Mouse (Mus musculus) liver, embryonic 14.5 days (tissue): ENCODE results near the gene Itga11. TPM values are rescaled to one million over a fixed set of nuclear protein-coding genes. Genes with fewer than 3 reads are reported as not detected.

ENCODE experiments used
- ATAC-seq: fragments of 200-750 bp; cut with Nextera tagmentation; 2 replicates; pipeline ENCODE4 v1.8.0; 2017; ENCODE audit warnings: moderate number of reproducible peaks, mild to moderate bottlenecking, moderate library complexity; ENCODE audit not compliant: insufficient read depth
- DNase-seq, 3 experiments: peaks; one replicate each; pipeline ENCODE4 v3.0.0-alpha.2; 2012 to 2013; ENCODE audit warnings: low read depth in 3 of 3, low spot score in 3 of 3
- H3K27ac ChIP-seq: fragments of 300-500 bp; sonication (generic); 2 replicates; pipeline ENCODE4 v1.5.1; 2014; ENCODE audit warnings: moderate library complexity, mild to moderate bottlenecking, control low read depth, inconsistent platforms
- H3K27me3 ChIP-seq: fragments of 300-500 bp; sonication (generic); 2 replicates; pipeline ENCODE4 v1.6.1; 2014; ENCODE audit warnings: mild to moderate bottlenecking, low read length, moderate library complexity; ENCODE audit not compliant: control insufficient read depth, insufficient read depth
- H3K36me3 ChIP-seq: fragments of 300-500 bp; sonication (generic); replicated peaks from 2 replicates; pipeline ENCODE4 v1.6.1; 2014; ENCODE audit warnings: low read depth; ENCODE audit not compliant: control insufficient read depth, insufficient read depth
- H3K4me1 ChIP-seq, 2 experiments: fragments of 200-500 bp in 1 of 2; fragments of 300-500 bp in 1 of 2; sonication (generic) in 1 of 2; replicated peaks; 2 replicates each; pipeline ENCODE4 v1.6.1; 2012 to 2014; ENCODE audit warnings: antibody characterized with exemption in 1 of 2, inconsistent platforms in 1 of 2, low read length in 1 of 2; ENCODE audit not compliant: control insufficient read depth in 2 of 2, insufficient read depth in 2 of 2
- H3K4me2 ChIP-seq: fragments of 300-500 bp; sonication (generic); 2 replicates; pipeline ENCODE4 v1.6.1; 2014; ENCODE audit warnings: low read depth, mild to moderate bottlenecking, control low read depth, moderate library complexity
- H3K4me3 ChIP-seq, 2 experiments: fragments of 200-500 bp in 1 of 2; fragments of 300-500 bp in 1 of 2; sonication (generic) in 1 of 2; 2 replicates each; pipeline ENCODE4 v1.5.1; 2012 to 2014; ENCODE audit warnings: low read depth in 2 of 2, low read length in 2 of 2, mild to moderate bottlenecking in 2 of 2, control low read depth in 1 of 2, inconsistent platforms in 1 of 2, moderate library complexity in 1 of 2; ENCODE audit not compliant: insufficient read depth in 1 of 2
- H3K9ac ChIP-seq: fragments of 300-500 bp; sonication (generic); replicated peaks from 2 replicates; pipeline ENCODE4 v1.6.1; 2014; ENCODE audit warnings: mild to moderate bottlenecking, control low read depth, moderate library complexity
- H3K9me3 ChIP-seq: fragments of 300-500 bp; sonication (generic); 2 replicates; pipeline ENCODE4 v1.6.1; 2016; ENCODE audit warnings: low read length, mixed read lengths; ENCODE audit not compliant: control insufficient read depth
- CTCF ChIP-seq: IDR thresholded peaks from 2 replicates; pipeline ENCODE4 v1.5.1; 2016; ENCODE audit warnings: antibody characterized with exemption, low read depth, control low read depth
- EP300 ChIP-seq: IDR thresholded peaks from 2 replicates; pipeline ENCODE4 v1.6.1; 2016; ENCODE audit warnings: antibody characterized with exemption, low read depth
- WGBS: fragments of 180-500 bp; shearing (Covaris S2); extraction: QIAGEN DNeasy Blood & Tissue Kit; methylation state at CpG from one replicate; pipeline ENCODE4 v1.1.7; 2014; ENCODE audit not compliant: insufficient replicate concordance; 5-methylcytosine and 5-hydroxymethylcytosine counted together
- polyA plus RNA-seq, 2 experiments: library from polyadenylated mRNA; depleted of rRNA in 1 of 2; stranded (reverse) in 1 of 2; unstranded in 1 of 2; fragments of >200 nt; fragmentation: Nextera tagmentation in 1 of 2; extraction: Ambion mirVana in 1 of 2; gene quantifications; 2 replicates each; pipeline versions ENCODE4 v1.2.1 to v1.2.3; 2012 to 2014

The Itga11 gene
- polyA plus RNA-seq, 2 experiments: 0.07 to 0.08 TPM

GRCm38 (mm10) chr9:62712374-62712773 lies 34.7 kb downstream of the Itga11 start:
- no peaks in the 10 kb centered on the region for H3K36me3 ChIP-seq
- no peak overlapping the region for H3K4me3 ChIP-seq
- no peak overlapping the region for H3K27ac ChIP-seq
- peaks cover 0 to 4% of the 10 kb centered on the region in 2 experiments; a peak in 1 of 4 replicates for H3K4me1 ChIP-seq
- TF ChIP-seq EP300: no peak
- no peak for TF ChIP-seq CTCF
- H3K4me2 ChIP-seq: no peak overlapping the region
- WGBS: 63% methylated on average over 6 of the region's 6 CpGs
- no peak for ATAC-seq
- no peaks in the 10 kb centered on the region for H3K9me3 ChIP-seq
- no peak for DNase-seq
- H3K9ac ChIP-seq: no peak overlapping the region
- no peaks in the 10 kb centered on the region for H3K27me3 ChIP-seq

DNA sequence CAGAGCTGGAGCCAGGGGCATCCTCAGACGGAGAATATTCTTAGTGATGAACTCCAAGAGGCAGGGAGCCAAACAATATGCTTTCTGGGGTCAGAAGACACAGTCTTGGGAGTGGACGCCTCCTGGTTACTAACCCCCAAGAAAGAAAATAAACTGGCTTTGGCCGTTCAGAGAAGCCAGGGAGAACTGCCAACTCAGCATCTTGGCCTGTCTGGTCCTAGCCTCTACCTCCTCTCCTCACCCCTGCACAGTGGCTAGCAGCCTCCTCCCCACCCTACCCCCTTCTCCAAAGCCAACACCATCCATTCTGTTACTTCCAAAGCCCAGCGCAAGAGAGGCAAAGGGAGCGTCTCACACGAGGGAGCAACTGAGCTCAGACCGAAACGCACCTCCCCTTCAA lies 35.4 kb downstream of the Itga11 start:
- Histone ChIP-seq H3K27me3 (no peaks in the 10 kb centered on the region), H3K4me2 (no peak overlapping the region), H3K4me1 (peaks cover 0 to 2% of the 10 kb centered on the region in 2 experiments; a peak in 1 of 4 replicates), H3K27ac (no peak overlapping the region), H3K9me3 (no peaks in the 10 kb centered on the region), H3K4me3 (no peak overlapping the region), H3K9ac (no peak overlapping the region), H3K36me3 (no peaks in the 10 kb centered on the region)
- TF ChIP-seq EP300 (no peak), CTCF (no peak)
- ATAC-seq (no peak), DNase-seq (no peak)
- 68% methylated on average over 8 of the region's 8 CpGs for WGBS

DNA sequence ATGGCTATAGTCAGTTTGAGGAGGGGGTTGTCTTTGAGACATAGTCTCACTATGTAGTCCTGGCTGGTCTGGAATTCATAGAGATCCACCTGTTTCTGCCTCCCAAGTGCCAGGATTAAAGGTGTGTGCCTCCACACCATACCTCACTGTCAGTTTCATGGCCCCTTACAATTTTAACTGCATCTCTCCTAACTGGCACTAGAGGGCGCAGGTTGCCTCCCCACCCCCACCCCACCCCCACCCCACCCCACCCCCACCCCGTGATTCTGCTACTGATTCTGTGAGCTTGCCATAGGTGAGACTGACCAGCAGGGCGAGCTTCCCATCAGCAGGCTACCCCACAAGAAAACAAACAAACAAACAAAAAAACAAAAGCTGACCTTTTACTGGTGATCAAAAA lies 36.7 kb downstream of the Itga11 start:
- 25% methylated on average over 3 of the region's 3 CpGs for WGBS
- DNase-seq (no peak), ATAC-seq (no peak)
- H3K27me3 ChIP-seq: no peaks in the 10 kb centered on the region
- no peak overlapping the region for H3K9ac ChIP-seq
- TF ChIP-seq CTCF: 0 out of 2 replicates have a peak, but pooled peaks have one; percentile 7
- TF ChIP-seq EP300: no peak
- H3K4me2 ChIP-seq: no peak overlapping the region
- no peak overlapping the region for H3K27ac ChIP-seq
- H3K4me1 ChIP-seq: no peaks in the 10 kb centered on the region
- no peaks in the 10 kb centered on the region for H3K9me3 ChIP-seq
- no peak overlapping the region for H3K4me3 ChIP-seq
- H3K36me3 ChIP-seq: no peaks in the 10 kb centered on the region

DNA sequence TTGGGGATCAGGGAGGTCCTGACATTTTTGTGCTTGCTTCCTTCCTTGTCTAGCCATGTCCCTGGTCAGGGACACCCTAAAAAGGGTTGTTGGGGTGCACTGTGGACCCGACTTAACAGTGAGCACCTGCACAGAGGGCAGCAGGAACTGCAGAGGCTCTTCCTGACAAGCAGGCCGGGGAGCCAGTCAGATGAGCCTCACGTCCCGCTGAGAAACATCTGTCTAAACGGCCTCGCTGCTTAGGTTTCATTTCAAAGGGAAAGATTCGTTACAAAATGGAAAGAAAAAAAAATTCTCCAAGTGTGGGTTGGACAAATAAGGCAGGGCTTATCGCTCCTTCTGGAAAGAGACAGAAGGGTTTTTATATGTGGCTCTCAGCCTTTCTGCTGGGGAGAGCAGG lies 40.4 kb downstream of the Itga11 start:
- Histone ChIP-seq H3K9ac (no peak overlapping the region), H3K4me3 (no peak overlapping the region), H3K4me2 (no peak overlapping the region), H3K27me3 (no peaks in the 10 kb centered on the region), H3K27ac (no peak overlapping the region), H3K4me1 (no peaks in the 10 kb centered on the region), H3K9me3 (no peaks in the 10 kb centered on the region), H3K36me3 (no peaks in the 10 kb centered on the region)
- no peak for TF ChIP-seq CTCF
- no peak for TF ChIP-seq EP300
- ATAC-seq: no peak
- WGBS: 46% methylated on average over 8 of the region's 8 CpGs
- no peak for DNase-seq

- H3K4me2 ChIP-seq: no peak overlapping the region
- H3K4me1 ChIP-seq: no peaks in the 10 kb centered on the region
- no peak overlapping the region for H3K27ac ChIP-seq
- ATAC-seq: no peak
- 81% methylated on average over 2 of the region's 2 CpGs for WGBS
- H3K9me3 ChIP-seq: no peaks in the 10 kb centered on the region
- H3K36me3 ChIP-seq: no peaks in the 10 kb centered on the region
- TF ChIP-seq EP300 (no peak), CTCF (no peak)
- no peak for DNase-seq
- no peaks in the 10 kb centered on the region for H3K27me3 ChIP-seq
- no peak overlapping the region for H3K4me3 ChIP-seq
- H3K9ac ChIP-seq: no peak overlapping the region
These were observed 44.2 kb downstream of the Itga11 start for GRCm38 (mm10) chr9:62721791-62722190.

DNA sequence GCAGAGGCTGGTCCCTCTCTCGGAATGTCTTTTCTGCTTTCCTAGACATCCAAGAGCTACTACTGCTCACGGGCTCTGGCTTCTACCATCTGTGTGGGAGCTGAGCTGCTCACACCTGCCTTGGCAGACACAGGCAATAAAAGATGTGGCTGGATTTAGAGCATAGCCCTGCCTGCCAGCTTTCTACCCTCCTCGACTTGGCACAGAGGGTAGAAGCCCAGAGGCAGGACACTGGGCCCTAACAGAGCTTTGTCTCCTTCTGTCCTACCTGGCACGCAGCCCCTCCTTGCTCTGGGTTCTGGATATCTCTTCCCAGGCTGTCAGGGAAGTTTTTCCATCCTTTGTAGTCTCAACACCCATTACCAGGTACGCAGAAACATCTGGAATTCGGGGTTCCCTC lies 45.1 kb downstream of the Itga11 start:
- ATAC-seq (no peak), DNase-seq (no peak)
- TF ChIP-seq EP300 (no peak), CTCF (no peak)
- 50% methylated on average over 6 of the region's 6 CpGs for WGBS
- Histone ChIP-seq H3K9me3 (no peaks in the 10 kb centered on the region), H3K4me2 (no peak overlapping the region), H3K36me3 (no peaks in the 10 kb centered on the region), H3K4me3 (no peak overlapping the region), H3K4me1 (no peaks in the 10 kb centered on the region), H3K9ac (no peak overlapping the region), H3K27ac (no peak overlapping the region), H3K27me3 (no peaks in the 10 kb centered on the region)
